Mouse (Mus musculus): ENCODE measurements at regions not wholly inside any gene's neighbourhood (a gene's known extent, or its start where the extent isn't known, plus 50 kb on each side); places are given as distances from the start of the nearest gene placed in this dataset.

DNA sequence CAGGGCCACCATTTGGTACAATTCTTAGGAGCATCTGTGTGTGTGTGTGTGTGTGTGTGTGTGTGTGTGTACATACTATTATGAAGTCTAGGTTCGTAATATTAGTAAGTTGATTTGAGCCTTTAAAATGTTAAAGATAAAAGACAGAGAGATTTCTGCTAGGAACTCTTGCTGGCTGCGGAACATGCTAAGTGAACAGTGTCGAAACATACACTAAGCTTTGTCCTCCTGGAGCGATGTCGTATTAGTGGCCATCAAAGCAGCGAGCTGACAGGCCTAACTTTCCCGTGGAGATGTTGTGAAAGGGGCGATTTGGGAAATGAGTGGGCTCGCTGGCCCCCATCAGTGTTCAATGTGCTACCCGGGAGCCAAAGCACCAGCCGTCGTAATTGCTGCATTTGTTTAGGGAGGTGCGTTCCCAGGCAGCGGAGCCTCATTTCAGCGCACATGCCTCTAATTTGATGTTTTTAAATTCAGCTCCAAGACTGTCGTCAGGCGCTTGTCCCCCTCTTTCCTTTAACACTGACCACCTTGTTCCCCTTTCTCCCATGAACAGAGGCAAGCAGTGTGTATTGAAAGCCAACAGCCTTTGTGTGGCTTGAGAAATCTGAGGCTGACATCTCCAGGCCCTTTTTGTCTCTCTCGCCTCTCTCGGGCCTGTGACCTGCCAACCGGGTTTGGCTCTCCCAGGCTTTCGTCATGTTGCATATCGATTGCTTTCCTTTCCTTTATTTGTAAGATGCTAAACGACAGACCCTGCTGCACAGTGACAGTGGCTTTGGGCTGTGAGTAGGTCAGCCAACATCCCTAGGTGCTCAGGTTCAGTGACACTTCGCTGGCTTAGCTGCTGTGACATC lies 426.3 kb downstream of the Sorl1 start:
- DNase-seq (ENCODE audit: low read depth, low spot score) = no peak

DNA sequence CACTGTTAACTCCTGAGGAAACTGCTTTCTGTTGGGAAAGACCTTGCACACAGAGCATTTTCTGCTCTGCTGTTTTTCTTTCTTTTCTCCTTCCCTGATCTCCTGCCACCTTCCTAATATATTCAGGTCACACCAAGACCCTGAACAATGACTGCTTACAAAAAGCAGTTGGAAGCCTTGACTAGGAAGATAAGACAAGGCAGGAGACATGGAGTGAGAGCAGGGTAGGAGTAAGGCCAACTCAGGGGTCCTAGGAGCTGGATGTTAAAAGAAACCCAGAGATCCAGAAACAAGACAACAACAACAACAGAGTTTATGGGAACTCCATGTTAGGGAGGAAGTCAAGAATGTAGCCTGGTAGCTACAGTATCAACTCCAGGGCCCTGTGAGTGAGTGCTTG lies 426.9 kb downstream of the Sorl1 start:
- DNase-seq (ENCODE audit: low read depth, low spot score) = no peak

DNA sequence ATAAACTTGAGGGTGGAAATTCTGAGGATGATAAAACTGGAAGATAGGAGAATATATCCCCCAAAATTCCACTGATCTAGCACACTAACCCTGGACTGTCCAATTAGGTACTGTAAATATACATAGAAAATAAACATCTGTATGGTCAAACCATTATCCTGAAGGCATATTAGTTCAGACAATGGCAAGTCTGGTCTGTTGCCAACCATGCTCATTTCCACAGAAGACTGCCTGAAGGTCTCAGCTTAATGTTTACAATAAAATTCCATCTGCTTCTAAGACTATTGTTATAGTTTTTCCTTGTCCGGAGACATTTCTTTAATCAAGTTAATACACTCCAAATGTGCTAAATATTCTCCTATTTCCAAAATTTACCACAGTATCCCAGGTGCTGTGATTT lies 441.2 kb downstream of the Sorl1 start:
- no peak for DNase-seq (ENCODE audit: low read depth, low spot score)

DNA sequence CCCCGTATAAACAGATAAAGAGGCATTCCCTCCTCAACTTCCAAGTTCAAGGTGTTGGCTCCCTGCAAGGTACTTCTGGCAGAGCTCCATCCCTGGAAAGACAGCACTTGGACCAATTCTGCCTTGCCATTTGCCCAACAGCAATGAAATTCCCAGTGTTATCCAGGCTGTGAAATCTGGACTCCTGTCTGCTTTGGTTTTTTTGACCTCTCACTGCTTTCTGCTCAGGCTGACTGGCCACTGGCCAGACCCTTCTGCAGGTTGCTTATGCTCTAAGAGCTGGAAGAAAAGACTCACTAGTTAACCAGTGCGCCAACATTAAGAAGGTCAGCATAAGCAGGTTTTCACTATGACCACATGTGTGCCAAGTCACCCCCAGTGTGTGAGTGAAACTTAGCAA lies 448.4 kb downstream of the Sorl1 start:
- DNase-seq (ENCODE audit: low read depth, low spot score) = no peak

DNA sequence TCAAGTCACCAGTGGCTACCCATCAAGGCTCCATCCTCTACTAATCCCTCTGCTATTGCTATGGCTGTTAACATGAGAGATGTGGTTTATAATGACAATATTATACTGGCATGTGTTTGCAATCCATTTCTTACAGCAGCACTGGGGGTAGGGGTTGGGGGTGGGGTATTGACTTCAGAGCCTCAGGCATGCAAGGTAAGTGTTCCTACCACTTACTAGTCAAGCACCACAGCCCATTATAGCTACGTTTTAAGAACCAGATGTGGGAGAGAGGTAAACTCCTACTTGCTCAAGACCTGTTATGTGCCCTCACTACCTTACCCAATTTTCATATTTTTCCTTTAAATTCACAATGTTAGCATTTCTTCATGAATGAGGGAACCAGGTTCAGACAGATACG lies 451.1 kb downstream of the Sorl1 start:
- DNase-seq (ENCODE audit: low read depth, low spot score) = no peak

DNA sequence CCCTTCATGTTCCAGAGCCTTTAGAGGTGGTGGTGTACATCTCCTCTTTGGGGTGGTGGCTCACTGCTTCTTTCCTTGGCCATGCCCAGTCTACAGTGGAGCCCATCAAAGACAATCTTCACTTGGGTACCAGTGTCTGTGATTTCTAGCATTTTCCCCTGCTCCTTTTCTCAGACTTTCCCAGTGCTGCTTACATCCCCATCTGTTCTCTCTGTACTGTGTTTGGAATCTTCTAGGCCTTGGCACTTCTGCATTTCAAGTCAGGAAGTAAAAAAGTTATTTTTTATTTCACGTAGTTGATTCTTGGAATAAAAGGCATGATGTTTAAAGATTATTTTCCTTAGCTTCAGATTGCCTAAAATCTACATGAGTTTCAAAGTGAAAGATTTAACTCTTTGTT lies 455.4 kb downstream of the Sorl1 start:
- DNase-seq (ENCODE audit: low read depth, low spot score) = no peak

DNA sequence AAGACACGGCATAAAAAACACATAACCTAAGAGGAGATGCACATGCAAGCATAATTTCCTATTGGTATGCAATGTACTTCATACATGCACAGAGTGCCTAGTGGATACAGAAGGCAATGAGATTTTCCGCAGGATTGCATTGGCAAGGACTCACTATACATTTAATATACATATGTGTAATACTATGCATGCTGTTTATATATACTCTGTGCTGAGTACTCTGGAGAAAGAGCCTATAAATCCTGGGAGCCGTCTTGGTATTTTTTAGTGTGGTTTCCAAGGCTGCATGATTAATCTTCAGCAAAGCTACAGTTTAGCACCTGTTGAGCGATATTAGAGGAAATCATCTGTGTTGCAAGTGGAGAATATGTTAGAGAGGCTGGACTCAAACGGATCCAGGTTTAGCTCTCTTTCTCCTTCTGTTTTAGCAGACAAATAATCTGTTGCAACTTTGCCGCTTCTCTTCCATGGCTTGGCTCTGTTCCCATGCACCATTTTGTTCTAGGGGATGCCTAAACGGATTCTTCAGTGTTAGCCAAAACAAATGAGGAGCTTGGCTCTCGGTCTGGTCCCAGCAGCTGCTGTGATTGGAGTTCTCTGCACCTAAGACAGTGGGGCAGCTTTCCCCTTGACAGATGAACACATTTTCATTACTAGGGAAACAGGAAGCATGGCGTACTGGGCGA lies 459.0 kb downstream of the Sorl1 start:
- DNase-seq (ENCODE audit: low read depth, low spot score) = no peak

DNA sequence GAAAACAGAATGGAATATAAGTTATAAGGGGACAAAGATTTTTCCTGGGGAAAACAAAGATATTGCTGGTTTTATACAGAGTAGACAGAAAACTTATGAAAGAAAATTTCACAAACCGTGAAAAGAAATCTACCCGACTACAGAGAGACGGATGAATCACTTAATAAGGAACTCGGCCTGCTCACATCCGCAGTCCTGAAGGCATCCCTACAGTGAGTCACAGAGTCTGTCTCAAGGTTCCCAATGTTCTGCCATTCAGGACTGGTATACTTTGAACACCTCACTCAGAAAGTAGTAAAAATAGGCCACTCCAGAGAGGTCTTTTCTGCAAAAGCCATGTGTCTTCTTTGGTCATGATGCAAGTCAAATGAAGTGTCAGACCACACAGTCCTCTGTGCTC lies 463.5 kb downstream of the Sorl1 start:
- no peak for DNase-seq (ENCODE audit: low read depth, low spot score)

DNA sequence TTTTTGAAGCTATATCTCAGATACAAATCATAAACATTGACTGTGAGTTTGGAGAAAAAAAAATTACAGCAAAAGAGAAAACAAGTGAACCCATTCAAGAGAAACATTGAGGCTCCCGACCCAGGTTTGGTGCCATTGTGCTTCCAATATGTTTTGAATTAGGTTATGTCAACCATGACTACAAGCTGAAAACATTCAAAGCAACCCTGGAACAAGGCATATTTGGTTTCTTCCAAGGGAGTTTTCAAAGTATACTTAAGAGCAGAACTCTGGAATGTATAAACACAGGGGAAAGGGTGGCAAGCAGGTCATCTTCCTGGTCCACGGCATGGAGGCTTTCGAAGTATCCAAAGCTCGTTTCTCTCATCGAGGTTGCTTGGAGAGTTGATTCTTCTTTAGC lies 464.1 kb downstream of the Sorl1 start:
- no peak for DNase-seq (ENCODE audit: low read depth, low spot score)

DNA sequence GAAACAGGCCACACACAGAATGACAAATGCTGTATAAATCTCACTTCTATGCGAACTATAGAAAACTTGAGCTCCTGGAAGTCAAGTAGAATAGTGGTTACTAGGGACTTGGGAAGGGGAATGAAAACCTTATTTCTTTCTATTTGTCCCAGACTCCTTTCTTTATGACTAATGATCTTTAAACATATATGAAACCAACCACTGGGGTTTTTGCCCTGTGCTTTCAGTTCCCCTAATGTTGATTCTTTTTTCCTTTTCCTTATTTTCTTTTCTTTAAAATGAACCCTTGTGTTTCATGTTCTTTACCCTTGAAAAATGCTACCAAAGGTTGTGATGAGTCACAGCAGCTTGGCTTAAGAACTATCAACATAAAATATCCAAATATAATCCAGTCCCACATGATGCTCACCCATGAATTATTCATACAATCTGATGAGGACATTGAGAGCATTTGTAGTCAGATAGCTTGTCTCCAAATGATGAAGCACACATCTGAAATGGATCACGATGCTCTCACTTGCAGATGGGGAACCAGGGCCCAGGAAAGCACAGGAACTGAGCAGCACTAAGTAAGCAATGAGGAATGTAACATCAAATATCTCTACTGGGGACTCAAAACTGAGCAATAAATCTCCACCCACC lies 470.2 kb upstream of the Ubash3b start:
- DNase-seq (ENCODE audit: low read depth, low spot score) = no peak

DNA sequence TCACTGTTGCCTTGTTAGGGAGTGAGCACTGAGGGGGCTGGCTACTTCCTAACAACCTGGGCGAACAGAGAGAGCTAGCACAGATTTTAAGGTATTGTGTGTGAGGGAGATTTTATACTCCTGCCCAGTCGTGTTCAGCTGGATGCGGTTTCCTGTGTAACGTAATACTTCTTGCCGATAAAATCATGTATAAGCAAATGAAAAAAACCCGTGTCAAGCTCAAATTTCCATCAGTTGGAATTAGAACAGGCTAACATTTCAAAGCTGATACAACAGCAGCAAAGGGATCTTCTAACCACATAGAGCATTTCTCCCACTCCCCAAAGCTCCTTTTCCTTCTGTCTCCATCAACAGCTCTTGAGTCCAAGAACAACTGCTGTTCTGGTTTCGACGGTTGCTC lies 459.8 kb upstream of the Ubash3b start:
- DNase-seq (ENCODE audit: low read depth, low spot score) = no peak

DNA sequence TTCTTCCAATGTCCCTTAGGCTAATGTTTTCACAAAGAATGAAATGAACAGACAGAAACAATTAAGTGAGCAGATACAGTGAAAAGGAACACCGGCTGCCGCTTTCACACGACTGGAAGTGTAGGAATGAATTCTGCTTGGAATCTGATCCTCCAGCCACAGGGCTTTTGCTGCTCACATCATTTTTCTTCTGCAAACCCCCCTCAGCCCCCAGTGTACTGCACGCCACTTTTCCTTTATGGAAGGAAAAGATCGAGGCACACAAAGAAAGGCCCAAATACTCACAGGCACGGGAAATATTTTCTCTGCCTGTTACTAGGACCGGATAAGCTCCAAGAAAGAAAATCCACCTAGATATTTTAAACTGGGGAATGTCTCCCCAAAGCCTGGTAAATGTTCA lies 452.5 kb upstream of the Ubash3b start:
- DNase-seq (ENCODE audit: low read depth, low spot score) = no peak

DNA sequence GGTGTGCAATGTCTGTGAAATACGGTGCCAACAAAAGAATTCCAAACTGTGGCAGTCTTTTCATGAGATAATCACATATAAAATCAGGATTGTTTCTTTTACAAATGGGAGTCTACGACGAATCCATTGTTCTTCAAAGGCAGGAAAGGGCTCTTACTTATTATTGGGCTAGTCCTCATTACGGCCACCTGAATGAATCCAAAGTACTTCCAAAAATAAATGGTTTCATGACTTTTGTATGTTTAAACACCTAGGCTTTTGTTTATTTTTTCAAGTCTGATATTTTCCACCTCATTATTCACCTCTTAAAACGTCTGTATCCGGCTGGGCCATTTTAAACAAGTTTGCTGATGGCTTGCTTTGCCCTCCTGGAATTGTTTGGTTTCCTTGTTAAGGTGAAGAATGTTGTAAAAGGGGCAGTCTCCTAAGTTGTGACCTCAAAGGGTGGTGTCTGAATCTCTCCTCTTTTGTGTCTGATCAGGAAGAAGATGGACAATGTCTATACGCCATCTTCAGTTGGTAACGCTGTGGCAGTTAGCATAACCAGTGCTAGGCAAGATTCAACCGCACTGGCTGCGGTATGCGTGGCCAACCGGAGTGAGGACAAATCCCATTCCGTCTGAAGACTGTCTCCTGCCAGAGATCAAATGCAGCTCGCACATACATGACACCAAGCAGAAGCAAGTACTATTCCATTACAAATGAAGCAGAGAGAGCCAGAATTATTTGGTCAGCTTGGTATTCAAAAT lies 451.5 kb upstream of the Ubash3b start:
- DNase-seq (ENCODE audit: low read depth, low spot score) = no peak

DNA sequence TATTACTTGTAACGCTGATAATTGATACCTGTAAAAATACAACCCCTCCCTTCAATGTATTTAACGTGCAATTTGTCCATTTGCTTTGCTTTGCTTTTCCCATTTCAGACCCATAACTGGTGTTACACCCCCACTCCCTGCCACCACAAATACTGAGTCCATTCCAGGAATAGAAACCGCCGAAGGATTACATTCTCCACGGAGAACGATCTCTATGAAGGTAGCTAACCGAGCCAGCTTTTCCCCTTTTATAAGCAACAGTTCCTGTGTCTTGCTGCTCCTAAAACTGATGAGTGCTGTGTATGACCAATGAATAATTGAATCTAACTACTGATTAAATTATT lies 450.9 kb upstream of the Ubash3b start:
- no peak for DNase-seq (ENCODE audit: low read depth, low spot score)

DNA sequence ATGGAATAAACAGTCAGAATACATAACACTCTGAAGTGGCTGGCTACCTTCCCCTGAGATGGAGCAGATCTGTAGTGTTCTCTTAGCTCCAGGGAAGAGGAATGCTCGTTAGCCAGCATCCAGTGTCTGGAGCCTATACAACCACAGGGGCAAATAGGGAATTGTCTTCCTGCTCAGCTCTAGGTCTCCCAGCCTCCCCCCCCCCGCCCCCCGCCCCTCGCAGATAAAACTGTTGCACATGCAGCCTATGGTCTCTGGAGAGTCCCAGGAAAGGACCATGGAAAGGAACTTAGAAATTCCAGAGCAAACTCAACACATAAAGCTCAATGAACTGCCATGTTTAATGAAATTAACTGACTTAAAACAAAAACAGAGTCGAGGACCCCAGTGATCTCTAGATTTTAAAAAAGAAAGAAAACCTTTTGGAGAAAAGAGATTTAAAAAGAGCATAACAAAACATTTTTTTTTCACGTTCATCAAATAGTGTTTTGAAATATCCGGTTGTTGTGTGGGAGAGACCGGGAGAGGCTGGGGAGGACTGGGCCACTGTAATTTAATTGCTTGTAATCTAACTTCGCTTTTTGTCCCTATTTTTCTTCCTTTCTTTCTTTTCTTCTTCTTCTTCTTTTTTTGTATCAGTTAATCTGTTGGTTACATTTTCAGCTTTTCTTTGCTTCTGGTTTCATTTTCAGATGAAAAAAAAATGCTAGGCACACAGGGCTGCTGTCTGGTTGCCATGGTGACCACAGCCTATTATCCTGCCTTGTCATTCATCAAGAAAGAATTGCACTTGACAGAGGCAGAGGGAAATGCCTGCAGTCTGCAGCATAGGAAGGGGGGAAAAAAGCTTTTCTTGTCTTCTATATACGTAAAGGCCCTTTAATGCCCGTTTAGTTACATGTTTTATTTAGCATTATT lies 450.3 kb upstream of the Ubash3b start:
- peak; percentile 34 for DNase-seq (ENCODE audit: low read depth, low spot score)

DNA sequence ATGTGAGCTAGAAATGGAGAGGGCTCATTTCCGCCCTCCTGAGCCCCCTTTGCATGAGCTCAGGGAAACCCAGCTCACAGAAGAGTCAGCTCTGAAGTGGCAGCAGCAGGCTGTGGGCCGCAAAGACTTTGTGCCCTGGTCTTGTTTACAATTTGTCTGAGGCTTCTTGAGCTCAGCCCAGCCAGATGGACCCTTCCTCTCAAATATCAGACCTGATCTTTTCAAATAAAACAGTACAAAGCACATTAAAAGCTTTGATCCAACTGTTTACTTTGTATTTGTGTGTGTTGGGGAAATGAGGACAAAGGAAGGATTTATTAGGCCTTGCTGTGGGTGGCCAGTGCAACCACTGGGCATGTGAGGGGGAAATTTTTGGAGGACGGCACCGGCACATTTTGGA lies 448.9 kb upstream of the Ubash3b start:
- no peak for DNase-seq (ENCODE audit: low read depth, low spot score)

DNA sequence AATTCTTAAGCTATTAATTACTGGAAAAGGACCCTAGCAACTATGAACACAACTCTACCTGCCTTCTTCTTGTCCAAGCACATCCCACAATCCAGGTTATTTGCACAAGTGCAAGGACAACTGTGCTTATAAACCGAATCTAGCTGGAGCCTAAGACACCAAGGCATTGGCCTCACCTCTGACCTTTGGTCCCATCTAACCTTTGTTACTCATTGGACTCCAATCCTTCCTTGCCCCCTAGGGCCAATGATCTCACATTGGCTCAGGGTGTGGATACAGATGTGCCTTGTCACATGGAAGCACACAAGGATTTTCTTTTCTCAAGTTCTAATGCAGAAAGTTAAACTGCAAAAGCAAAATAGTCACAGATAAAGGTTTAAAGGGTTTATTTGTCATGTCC lies 444.6 kb upstream of the Ubash3b start:
- no peak for DNase-seq (ENCODE audit: low read depth, low spot score)

DNA sequence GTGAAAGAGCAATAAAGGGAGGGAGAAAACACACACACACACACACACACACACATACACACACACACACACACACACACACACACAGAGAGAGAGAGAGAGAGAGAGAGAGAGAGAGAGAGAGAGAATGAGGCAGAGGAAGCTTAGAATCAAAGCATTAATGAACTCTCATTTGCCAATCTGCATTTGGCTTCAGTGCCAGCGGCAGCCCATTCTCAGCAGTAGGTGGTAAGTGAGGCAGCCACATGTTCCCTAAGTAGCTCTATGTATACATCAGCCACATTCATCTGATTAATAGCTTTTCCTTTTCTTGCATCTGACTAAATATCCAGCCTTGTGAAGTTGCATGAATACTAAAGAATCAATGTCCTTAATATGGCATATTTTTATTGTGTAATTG lies 443.4 kb upstream of the Ubash3b start:
- DNase-seq (ENCODE audit: low read depth, low spot score) = no peak

DNA sequence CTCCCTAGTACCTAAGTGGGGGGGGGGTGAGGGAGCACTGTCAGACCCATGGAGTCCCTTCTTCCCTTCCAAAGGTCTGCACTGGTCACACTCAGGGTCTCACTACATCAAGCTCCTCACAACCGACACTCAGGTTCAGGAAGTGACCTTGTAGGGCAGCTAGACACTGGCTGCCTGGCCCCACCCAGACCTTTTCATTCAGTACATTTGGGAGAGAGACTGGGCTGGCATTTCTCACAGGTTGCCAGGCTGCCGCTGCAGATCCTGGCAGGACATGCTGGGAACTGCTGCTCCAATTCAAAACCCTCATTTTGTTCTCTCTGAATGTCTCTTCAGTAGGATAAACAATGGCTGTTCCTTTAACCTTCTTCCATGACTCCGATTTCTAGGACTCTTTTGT lies 439.3 kb upstream of the Ubash3b start:
- no peak for DNase-seq (ENCODE audit: low read depth, low spot score)

DNA sequence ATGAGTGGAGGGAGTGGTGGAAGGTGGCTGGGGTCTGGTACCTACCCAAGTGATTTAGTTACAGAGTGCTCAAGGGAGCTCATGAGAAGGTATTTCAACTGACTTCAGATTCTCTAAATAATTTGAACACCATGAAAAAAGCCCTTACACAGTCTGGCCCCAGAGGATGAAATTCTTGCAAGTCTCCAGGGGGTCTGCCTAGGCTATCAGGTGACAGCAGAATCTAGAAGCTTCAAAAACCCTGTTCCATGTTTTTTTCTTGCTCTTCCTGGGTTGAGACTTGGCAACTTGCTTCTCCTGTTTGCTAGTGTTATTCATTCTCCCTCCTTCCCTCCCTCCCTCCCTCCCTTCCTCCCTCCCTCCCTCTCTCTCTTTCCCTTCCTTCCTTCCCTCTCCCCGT lies 438.4 kb upstream of the Ubash3b start:
- no peak for DNase-seq (ENCODE audit: low read depth, low spot score)

DNA sequence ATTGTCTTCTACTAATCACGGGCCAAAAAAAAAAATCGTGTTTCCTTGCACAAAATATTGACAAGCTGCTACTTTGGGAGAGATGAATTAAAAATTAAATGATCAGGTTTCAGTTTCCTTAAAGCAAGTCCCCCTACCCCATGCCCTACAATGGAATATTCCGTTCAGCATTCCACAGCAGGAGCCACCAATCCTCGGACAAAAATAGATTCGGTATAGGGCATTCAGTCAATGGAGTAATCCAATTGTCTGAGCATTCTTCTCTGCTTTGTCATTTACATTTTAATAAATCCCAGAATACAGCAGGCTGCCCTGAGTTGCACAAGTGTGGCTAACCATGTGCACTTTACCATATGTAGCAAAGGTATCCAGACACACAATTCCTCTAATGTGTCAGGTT lies 434.3 kb upstream of the Ubash3b start:
- no peak for DNase-seq (ENCODE audit: low read depth, low spot score)

Data from WW6 (cell line).